Mouse (Mus musculus) testis, postnatal 14 days (tissue): ENCODE data around the gene Pdcd6ip.

Source experiments
- DNase-seq: peaks from one replicate; pipeline ENCODE4 v3.0.0; 2021; ENCODE audit warnings: low spot score

Pdcd6ip gene

DNA sequence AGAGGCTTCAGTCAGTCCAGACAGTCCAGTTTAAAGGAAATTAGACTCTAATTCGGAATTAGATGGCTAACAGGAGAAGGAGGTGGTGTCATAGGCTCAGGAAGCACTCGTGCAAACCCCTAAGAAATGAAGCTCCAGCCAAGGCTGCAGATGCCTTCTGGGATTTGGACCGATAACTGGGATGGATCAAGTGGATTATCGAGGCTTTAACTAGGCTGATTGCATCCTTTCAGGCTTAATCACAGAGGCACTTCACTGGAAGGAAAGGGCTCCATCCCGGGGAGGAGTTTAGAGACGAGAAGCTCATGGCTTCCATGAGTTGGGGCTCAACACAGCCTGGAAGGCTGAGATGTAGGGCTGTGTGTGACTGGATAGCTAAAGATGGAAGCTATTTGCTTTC is 84.0 kb downstream of the Pdcd6ip start:
- no peak for DNase-seq

DNA sequence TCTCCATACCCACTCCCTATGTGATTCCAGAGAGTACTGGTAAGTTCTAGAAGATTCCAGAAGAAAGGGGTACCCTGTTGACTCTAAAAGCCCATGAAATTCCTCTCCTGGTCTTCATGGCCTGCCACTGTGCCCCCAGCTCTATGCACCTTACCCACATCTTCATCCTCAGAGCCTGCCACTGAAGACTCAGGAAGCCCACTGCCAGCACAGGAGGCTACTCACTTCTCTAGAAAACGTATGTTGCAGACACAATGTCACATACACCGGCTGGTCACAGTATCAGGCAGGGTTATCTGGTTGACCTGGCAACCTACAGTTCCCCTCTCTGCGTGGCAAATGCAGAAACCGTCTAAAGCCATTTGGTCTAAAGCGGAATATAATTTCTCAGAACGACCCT is 91.0 kb downstream of the Pdcd6ip start:
- DNase-seq: no peak

DNA sequence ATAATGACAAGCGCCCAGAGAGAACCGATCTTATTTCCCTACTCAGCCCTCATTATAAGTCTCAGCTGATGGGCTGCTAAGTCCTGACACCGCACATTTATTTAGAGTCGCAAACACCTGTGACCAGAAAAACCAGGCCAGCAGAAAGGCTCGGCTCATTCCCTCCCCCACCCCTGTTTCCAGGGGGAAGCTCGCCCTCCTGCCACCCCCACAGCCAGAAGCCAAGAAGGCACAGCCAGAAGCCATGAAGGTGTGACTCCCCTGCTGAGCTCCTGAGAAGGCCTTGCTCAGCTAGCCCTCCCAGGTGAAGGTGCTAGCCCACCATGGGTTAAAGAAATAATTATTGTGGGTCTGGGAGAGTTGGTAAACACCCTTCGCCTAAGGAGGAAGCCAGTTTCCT is 97.3 kb downstream of the Pdcd6ip start:
- DNase-seq: no peak

DNA sequence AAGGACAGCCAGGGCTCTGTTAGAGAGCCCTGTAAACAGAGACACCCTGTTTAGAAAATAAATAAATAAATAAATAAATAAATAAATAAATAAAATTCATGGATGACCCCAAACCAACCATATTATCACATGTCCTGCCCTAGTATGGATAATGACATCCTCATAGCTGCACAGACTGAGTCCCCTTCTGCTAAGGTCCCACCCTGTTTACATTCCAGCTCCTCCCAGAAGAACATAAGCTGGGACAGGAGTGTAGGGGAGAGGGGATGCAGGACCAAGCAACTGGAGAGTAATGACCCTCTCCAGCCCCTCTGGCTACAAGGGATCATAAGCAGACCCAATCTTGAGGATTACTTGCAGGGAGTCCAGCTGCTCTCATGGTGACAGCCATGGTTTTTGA is 105.9 kb downstream of the Pdcd6ip start:
- DNase-seq: no peak
